Mouse (Mus musculus) forebrain, embryonic 16.5 days (tissue): Measurements from ENCODE around the gene Atp6ap1l. TPM values are rescaled to one million over a fixed set of nuclear protein-coding genes. Genes with fewer than 3 reads are reported as not detected.

ENCODE experiments used
- ATAC-seq: fragments of 200-750 bp; cut with Nextera tagmentation; 2 replicates; pipeline ENCODE4 v1.8.0; 2017; ENCODE audit warnings: mild to moderate bottlenecking, moderate library complexity
- H3K27ac ChIP-seq: fragments of 300-500 bp; sonication (generic); 2 replicates; pipeline ENCODE4 v1.5.1; 2014; ENCODE audit warnings: low read length, control low read depth
- H3K27me3 ChIP-seq: fragments of 300-500 bp; sonication (generic); replicated peaks from 2 replicates; pipeline ENCODE4 v1.6.1; 2014; ENCODE audit warnings: low read length; ENCODE audit not compliant: control insufficient read depth, insufficient read depth
- H3K36me3 ChIP-seq: fragments of 300-500 bp; sonication (generic); 2 replicates; pipeline ENCODE4 v1.6.1; 2014; ENCODE audit not compliant: control insufficient read depth, insufficient read depth
- H3K4me1 ChIP-seq: fragments of 300-500 bp; sonication (generic); replicated peaks from 2 replicates; pipeline ENCODE4 v1.6.1; 2014; ENCODE audit warnings: low read length; ENCODE audit not compliant: control insufficient read depth, insufficient read depth
- H3K4me2 ChIP-seq: fragments of 300-500 bp; sonication (generic); 2 replicates; pipeline ENCODE4 v1.6.1; 2014; ENCODE audit warnings: mild to moderate bottlenecking, low read length, control low read depth
- H3K4me3 ChIP-seq: fragments of 300-500 bp; sonication (generic); replicated peaks from 2 replicates; pipeline ENCODE4 v1.5.1; 2014; ENCODE audit warnings: mild to moderate bottlenecking, low read length, control low read depth
- H3K9ac ChIP-seq: fragments of 300-500 bp; sonication (generic); replicated peaks from 2 replicates; pipeline ENCODE4 v1.6.1; 2014; ENCODE audit warnings: low read depth, low read length, control low read depth
- H3K9me3 ChIP-seq: fragments of 300-500 bp; sonication (generic); 2 replicates; pipeline ENCODE4 v1.6.1; 2016; ENCODE audit warnings: low read length; ENCODE audit not compliant: control insufficient read depth
- WGBS: fragments of 180-500 bp; shearing (Covaris S2); extraction: QIAGEN DNeasy Blood & Tissue Kit; methylation state at CpG from one replicate; pipeline ENCODE4 v1.1.7; 2014; 5-methylcytosine and 5-hydroxymethylcytosine counted together
- polyA plus RNA-seq: library from polyadenylated mRNA; unstranded; fragments of >200 nt; fragmentation: Nextera tagmentation; extraction: Ambion mirVana; gene quantifications from 2 replicates; pipeline ENCODE4 v1.2.1, GENCODE M21; 2015

The Atp6ap1l gene
- polyA plus RNA-seq, 1 experiment from 2014 or later, result 4.2 TPM

DNA sequence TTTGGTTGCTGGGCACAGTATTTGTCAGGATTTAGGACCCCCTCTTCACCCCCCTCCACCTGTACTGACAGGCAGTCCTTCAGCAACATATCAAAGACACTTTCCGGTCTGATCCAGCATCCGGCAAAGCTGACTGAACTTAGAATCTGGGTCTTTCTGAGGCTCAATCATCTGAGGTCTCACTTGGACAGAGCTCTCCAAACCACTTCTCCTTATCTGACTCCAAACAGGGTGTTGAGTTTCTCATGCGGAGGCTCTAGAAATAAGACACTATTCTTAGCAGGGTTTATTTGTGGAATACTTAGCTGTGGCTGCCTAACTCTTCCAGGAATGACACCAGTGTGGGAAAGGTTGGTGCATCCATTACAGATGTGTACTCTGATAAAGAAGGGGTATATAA, 43.0 kb downstream of the Atp6ap1l start:
- H3K4me2 ChIP-seq, result no peak overlapping the region
- no peak overlapping the region for H3K27ac ChIP-seq
- H3K27me3 ChIP-seq, result no peaks in the 10 kb centered on the region
- H3K9ac ChIP-seq, result no peak overlapping the region
- WGBS, result 92% methylated on average over 3 of the region's 3 CpGs
- H3K9me3 ChIP-seq, result no peaks in the 10 kb centered on the region
- no peaks in the 10 kb centered on the region for H3K36me3 ChIP-seq
- H3K4me1 ChIP-seq, result no peaks in the 10 kb centered on the region
- H3K4me3 ChIP-seq, result no peak overlapping the region
- ATAC-seq, result no peak

DNA sequence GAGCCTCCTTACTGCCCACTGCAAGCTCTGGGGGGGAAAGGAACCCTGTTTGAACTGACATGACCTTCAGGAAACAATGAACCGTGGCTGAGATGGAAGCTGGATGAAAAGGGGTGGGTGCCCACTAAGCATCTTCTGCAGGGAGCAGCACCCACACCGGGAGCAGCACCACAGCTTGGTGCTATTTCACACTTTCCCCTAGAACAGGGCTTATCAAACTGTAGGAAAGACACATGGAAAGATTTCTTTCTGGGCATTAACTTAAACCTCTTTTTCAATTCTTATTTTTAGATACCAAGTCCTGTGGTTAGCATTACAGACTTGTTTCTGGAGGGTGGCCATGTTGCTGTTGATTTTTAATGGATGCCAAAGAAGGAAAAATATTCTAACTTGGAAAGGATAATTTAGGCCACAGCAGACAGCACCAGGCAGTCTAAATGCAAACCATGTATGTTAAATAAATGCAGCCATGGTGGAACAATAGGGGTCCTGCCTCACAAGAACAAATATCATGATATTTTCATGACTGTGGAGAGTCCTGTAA, 44.2 kb downstream of the Atp6ap1l start:
- Histone ChIP-seq H3K27me3 (no peaks in the 10 kb centered on the region), H3K4me2 (no peak overlapping the region), H3K4me1 (no peaks in the 10 kb centered on the region), H3K9ac (no peak overlapping the region), H3K36me3 (no peaks in the 10 kb centered on the region), H3K27ac (no peak overlapping the region), H3K9me3 (no peaks in the 10 kb centered on the region), H3K4me3 (no peak overlapping the region)
- WGBS, result 70% methylated on average over 2 of the region's 2 CpGs
- ATAC-seq, result no peak

DNA sequence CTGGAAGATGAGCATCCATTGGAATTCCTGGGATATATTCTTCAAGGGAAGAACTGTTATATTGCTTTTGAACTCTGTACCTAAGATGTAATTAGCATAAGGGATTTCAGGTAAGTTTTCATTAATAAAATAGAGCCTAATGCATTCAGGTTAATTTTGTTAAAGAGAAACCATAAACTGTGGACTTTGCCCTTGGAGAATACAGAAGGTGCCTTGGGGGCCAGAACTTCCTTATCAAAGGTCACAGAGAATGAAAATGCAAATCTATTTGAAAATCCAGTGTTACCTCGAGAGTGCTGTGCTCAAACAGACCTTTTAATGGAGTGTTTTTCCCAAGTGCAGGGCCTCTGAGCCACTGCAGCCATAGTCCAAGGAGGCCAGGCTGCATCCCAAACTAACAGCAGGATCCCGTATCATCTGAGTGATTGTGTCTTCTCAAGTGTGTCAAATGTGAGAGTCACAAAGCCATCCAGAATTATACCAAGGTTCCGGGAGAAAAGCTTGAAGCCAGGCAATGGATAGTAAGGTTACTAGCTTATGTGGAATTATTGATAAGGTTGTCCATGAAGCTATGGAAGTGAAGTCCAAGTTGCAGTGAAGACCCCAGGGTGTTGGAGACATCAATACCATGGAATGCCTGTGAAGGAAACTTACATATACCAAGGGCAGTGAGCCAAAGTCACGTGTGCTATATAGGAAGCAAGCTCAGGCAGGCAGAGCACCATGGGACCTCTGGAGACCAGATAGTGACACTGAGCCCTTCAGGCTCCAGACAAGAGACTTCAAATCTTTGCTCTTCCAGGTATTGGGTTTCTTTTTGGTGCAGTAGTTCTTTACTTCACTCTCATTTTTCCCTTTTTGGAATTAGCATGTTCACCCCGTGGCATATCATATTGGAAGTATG, 52.2 kb downstream of the Atp6ap1l start:
- Histone ChIP-seq H3K4me3 (no peak overlapping the region), H3K9ac (no peak overlapping the region), H3K36me3 (no peaks in the 10 kb centered on the region), H3K4me2 (no peak overlapping the region), H3K9me3 (no peaks in the 10 kb centered on the region), H3K27me3 (no peaks in the 10 kb centered on the region), H3K4me1 (no peaks in the 10 kb centered on the region), H3K27ac (no peak overlapping the region)
- WGBS, result 81% methylated on average over 5 of the region's 5 CpGs
- no peak for ATAC-seq

DNA sequence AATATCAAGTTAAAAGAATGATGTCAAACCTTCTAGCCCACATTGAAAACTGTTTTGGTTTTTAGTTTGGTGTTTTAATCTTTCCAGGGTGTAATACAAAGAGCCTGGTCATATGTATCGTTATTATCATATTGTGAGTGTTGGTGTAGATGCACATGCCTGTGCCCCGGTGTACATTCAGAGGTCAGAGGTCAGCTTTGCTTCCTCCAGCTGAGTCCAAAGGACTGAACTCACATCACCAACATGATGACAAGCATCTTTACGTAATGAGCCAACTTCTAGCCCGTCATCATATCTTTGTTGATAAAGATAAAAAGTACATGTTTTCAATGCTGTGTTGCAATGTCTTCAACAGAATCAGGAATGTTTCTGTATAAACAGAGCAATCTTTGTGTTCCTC, 53.4 kb downstream of the Atp6ap1l start:
- no peak overlapping the region for H3K9ac ChIP-seq
- no peak for ATAC-seq
- H3K9me3 ChIP-seq, result no peaks in the 10 kb centered on the region
- no peak overlapping the region for H3K4me3 ChIP-seq
- 89% methylated on average over 4 of the region's 4 CpGs for WGBS
- no peaks in the 10 kb centered on the region for H3K27me3 ChIP-seq
- no peaks in the 10 kb centered on the region for H3K36me3 ChIP-seq
- H3K27ac ChIP-seq, result no peak overlapping the region
- H3K4me1 ChIP-seq, result no peaks in the 10 kb centered on the region
- H3K4me2 ChIP-seq, result no peak overlapping the region

DNA sequence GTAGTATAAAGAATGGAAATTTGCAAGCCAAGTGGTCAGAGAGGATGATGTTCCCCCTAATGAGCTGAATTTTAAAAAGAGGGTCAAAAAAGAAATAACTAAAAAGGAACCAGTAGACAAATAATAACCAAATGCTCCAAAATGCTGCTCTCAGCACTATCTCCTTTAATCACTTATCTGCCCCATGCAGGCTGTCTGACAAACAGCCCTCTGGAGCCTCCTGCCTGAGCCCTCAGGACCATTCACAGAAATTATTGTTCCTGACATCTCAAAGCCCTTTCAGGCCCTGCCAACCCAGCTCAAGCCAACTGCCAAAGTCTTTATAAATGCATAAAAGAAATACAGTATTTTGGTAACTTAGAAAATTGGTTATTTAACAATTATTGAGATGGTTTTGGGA, 61.0 kb downstream of the Atp6ap1l start:
- no peak overlapping the region for H3K4me3 ChIP-seq
- H3K27me3 ChIP-seq, result no peaks in the 10 kb centered on the region
- no peak overlapping the region for H3K9ac ChIP-seq
- no peaks in the 10 kb centered on the region for H3K36me3 ChIP-seq
- no peak for ATAC-seq
- H3K9me3 ChIP-seq, result no peaks in the 10 kb centered on the region
- no peak overlapping the region for H3K27ac ChIP-seq
- H3K4me1 ChIP-seq, result peaks cover 4% of the 10 kb centered on the region; the same call in 1 of the 2 replicates
- no peak overlapping the region for H3K4me2 ChIP-seq

DNA sequence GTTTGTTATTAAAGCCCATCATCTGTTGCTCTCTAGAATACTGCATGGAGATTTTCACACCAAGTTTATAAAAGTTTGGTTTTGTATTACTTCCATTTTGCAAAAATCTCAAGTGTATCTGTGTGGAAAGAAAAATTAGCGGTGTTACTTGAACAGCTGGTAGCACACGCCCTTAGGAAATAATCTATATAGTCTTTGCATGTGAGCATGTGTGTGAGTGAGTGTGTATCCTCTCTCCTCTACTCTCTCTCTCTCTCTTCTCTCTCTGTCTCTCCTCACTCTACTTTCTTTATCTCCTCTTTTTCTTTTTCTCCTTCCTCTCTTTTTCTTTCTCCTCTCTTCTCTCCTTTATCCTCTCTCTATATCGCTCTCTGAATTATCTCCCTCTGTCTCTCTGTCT, 61.7 kb downstream of the Atp6ap1l start:
- Histone ChIP-seq H3K9ac (no peak overlapping the region), H3K4me2 (no peak overlapping the region), H3K36me3 (no peaks in the 10 kb centered on the region), H3K27me3 (no peaks in the 10 kb centered on the region), H3K27ac (no peak overlapping the region), H3K9me3 (no peaks in the 10 kb centered on the region), H3K4me1 (peaks cover 4% of the 10 kb centered on the region; the same call in 1 of the 2 replicates), H3K4me3 (no peak overlapping the region)
- ATAC-seq, result no peak
- 96% methylated on average over 3 of the region's 3 CpGs for WGBS

DNA sequence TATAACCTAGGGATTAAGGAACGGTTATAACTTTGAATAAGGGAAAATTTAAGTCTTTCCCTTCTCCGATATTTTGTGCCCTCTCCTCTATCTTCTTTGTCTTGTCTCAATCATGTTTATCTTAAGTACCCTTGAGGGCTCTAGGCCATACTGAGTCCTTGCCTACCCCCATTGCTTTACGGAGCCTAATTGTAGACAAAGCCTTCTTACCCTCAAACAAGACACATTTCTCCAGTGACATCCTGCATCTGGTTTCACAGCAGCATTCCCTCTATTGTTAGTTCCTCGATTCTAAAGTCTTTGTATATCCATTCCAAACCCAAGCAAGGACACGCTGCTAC, 64.0 kb downstream of the Atp6ap1l start:
- Histone ChIP-seq H3K4me1 (peaks cover 4% of the 10 kb centered on the region; the same call in 1 of the 2 replicates), H3K36me3 (no peaks in the 10 kb centered on the region), H3K4me3 (no peak overlapping the region), H3K9me3 (no peaks in the 10 kb centered on the region), H3K27me3 (no peaks in the 10 kb centered on the region), H3K4me2 (no peak overlapping the region), H3K27ac (no peak overlapping the region), H3K9ac (no peak overlapping the region)
- peak; percentile 37; the same call in 1 of the 2 replicates for ATAC-seq
- 43% methylated on average over 5 of the region's 5 CpGs for WGBS

DNA sequence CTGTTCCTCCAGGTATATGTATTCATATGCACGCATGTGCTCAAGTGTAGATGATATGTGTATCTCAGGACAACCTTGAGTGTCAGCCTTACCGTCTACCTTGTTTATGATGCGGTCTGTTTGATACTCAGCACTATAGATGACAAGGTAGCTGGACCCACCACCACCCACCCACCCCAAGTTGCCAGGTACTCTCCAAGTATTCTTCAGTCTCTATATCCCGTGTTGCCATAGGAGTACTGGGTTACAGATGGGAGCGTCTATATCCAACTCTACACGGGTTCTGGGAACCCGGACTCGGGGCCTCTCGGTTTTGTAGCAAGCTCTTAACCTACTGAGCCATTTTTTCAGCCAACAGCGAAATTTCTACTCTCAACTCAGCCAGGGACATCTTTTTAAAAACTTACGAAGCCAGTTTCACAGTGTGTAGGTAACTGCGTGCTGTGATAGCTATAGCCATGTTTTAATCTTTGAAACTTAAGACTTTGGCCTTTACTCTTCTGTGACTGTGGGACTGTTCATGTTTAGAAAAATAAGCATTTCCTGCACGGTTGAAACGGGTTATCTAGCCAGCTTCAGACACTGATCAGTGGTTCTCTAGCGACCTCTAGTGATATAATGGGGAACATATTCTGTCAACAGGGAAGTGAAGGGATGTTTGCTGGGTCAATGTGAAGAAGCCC, 64.5 kb downstream of the Atp6ap1l start:
- Histone ChIP-seq H3K36me3 (no peaks in the 10 kb centered on the region), H3K4me2 (no peak overlapping the region), H3K9me3 (no peaks in the 10 kb centered on the region), H3K27ac (no peak overlapping the region), H3K9ac (no peak overlapping the region), H3K4me3 (no peak overlapping the region), H3K4me1 (peaks cover 4% of the 10 kb centered on the region; the same call in 1 of the 2 replicates), H3K27me3 (no peaks in the 10 kb centered on the region)
- WGBS, result 50% methylated on average over 15 of the region's 15 CpGs
- ATAC-seq, result peak; percentile 89

DNA sequence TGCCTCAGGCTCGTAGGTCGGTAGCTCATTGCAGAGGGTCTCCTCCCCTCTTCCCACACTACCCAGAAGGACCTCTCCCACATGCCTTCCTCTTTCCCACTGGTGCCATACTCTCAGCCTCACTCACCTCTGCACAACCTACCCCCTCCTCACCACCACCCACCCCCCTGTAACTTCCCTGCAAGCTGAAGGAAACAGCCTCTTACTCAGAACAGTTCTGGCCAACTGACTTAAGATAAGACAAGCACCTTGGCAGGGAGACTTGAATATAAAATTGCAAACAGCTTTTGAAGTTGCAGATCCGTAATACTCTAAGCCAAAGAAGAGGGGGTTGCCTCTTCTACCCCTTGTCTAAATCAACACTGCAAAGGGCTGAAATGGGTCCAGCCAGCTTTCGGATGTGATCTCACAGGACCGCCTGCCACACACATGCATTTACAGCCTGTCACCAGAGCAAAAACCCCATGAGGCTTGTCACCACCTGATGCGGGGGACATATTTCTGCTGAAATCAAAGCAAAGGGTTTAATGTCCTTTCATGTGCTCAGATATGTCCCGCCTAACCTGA, 71.4 kb downstream of the Atp6ap1l start:
- Histone ChIP-seq H3K36me3 (no peaks in the 10 kb centered on the region), H3K27ac (no peak overlapping the region), H3K9me3 (no peaks in the 10 kb centered on the region), H3K4me2 (no peak overlapping the region), H3K4me1 (no peaks in the 10 kb centered on the region), H3K4me3 (no peak overlapping the region), H3K27me3 (no peaks in the 10 kb centered on the region), H3K9ac (no peak overlapping the region)
- ATAC-seq, result peak; percentile 36; the same call in 1 of the 2 replicates
- WGBS, result 85% methylated on average over 7 of the region's 7 CpGs
